In the genomic region with DNA sequence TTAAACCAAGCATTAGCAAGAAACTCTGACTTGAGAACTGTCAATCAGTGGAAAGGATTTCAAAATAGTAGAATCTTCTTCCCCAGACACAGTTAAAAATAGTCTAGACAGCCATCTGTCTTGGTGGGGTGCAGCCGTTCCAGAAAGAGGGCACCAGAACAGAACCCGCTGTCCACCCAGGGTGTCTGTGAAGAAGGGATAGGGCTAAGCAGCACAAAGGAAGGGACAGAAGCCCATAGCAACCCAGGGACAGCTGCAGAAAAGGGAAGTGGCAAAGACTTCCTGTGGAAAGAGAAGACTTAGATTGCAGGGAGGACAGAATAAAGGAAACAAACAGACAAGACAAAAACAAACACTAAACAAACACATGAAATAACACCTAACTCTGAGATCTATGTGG, we compare ENCODE assay signal across 9 mouse cellular contexts. TPM values are rescaled to one million over a fixed set of nuclear protein-coding genes. Genes with fewer than 3 reads are reported as not detected.
DNase-seq lines count a peak whose midpoint lies in the region; ATAC-seq lines count a peak whose summit lies in the region.
"Had no signal": no experiment of that assay in that cellular context is flagged by ENCODE, and none has a peak within 500 bp of the region (broad histone marks: within the 10 kb centered on the region; RNA-seq: fewer than 3 reads in every experiment).

No protein-coding gene starts in this region.

- no peak for ATAC-seq in heart, embryonic 11.5 days (replicated peaks; ENCODE audit: insufficient number of reproducible peaks, low FRiP score, low TSS enrichment)
- ATAC-seq in common myeloid progenitor, adult 5-6 weeks (replicated peaks; ENCODE audit: low read depth, poor library complexity, severe bottlenecking): peak; percentile 90

- H3K27ac ChIP-seq in heart, embryonic 11.5 days (ENCODE audit: low read depth, low read length): no peak overlapping the region
- H3K27ac ChIP-seq: liver, embryonic 14.5 days had no signal

- no peaks in the 10 kb centered on the region for H3K9me3 ChIP-seq in heart, embryonic 11.5 days (replicated peaks; ENCODE audit: control insufficient read depth, low read length)

- no peak for DNase-seq in heart, postnatal 10 days
- peak; percentile 17 for DNase-seq in right cerebral cortex, postnatal 4 days
- no peak for DNase-seq in right cerebral cortex, postnatal 25 days
- DNase-seq in thymus, postnatal 14 days: peak; percentile 22
- DNase-seq in ovary, postnatal 10 days (ENCODE audit: low spot score): no peak
- DNase-seq in lung, postnatal 10 days: no peak

- H3K36me3 ChIP-seq in heart, embryonic 11.5 days (ENCODE audit: control insufficient read depth, insufficient read depth, low read length): no peaks in the 10 kb centered on the region

- no peaks in the 10 kb centered on the region for H3K27me3 ChIP-seq in heart, embryonic 11.5 days (ENCODE audit: control insufficient read depth, insufficient read depth, low read length)

- H3K9ac ChIP-seq in heart, embryonic 11.5 days (ENCODE audit: low read depth, low read length): no peak overlapping the region
- H3K9ac ChIP-seq: liver, embryonic 14.5 days had no signal

- WGBS in heart, embryonic 11.5 days (ENCODE audit: insufficient replicate concordance): 33% methylated on average over 2 of the region's 2 CpGs

- intact Hi-C loops in heart, postnatal 10 days (cut with DNase I): no loop called here

- H3K4me2 ChIP-seq in heart, embryonic 11.5 days: 0 out of 2 replicates have a peak overlapping the region, but pooled peaks have one; percentile 4

- no peak overlapping the region for H3K4me3 ChIP-seq in heart, embryonic 11.5 days (ENCODE audit: low read depth, low read length)

- peaks cover 34% of the 10 kb centered on the region for H3K4me1 ChIP-seq in heart, embryonic 11.5 days (ENCODE audit: control insufficient read depth, insufficient read depth, low read length)

RNA-seq across cellular contexts. Expression of gene Srgap2, which starts 34.8 kb away (rescaled TPM):
- polyA plus RNA-seq in heart, embryonic 11.5 days (2014; fragmentation: Nextera tagmentation; extraction: Ambion mirVana): 19.4 and 23.3 TPM in 2 replicates
- total RNA-seq in heart, postnatal 10 days (2021): 10 to 100 TPM; 34.2 to 36.0 TPM
- 11.4 and 14.6 TPM in 2 replicates for total RNA-seq in common myeloid progenitor, adult 5-6 weeks (2017)

RNA-seq across cellular contexts. Expression of gene Fam72a, which starts 35.3 kb away (rescaled TPM):
- polyA plus RNA-seq in heart, embryonic 11.5 days (2014; fragmentation: Nextera tagmentation; extraction: Ambion mirVana): 3.2 and 3.4 TPM in 2 replicates
- 1 to 10 TPM; 1.1 to 1.2 TPM for total RNA-seq in heart, postnatal 10 days (2021)
- 3.3 and 5.8 TPM in 2 replicates for total RNA-seq in common myeloid progenitor, adult 5-6 weeks (2017)

Comparison
In these comparisons a context has a peak if more than half of its experiments do, and no peak if none do; other contexts are left out.
1. DNase-seq: peak in right cerebral cortex, postnatal 4 days (single experiment) and thymus, postnatal 14 days (single experiment); none in heart, postnatal 10 days (0 of 2), right cerebral cortex, postnatal 25 days (single experiment), ovary, postnatal 10 days (single experiment) and lung, postnatal 10 days (single experiment).